21 mouse cellular contexts compared by ENCODE assay signal in genomic region chr2:114095348-114095747, GRCm38 (mm10). TPM values are rescaled to one million over a fixed set of nuclear protein-coding genes. Genes with fewer than 3 reads are reported as not detected.
DNase-seq lines count a peak whose midpoint lies in the region; ATAC-seq lines count a peak whose summit lies in the region.
"Had no signal": no experiment of that assay in that cellular context is flagged by ENCODE, and none has a peak within 500 bp of the region (broad histone marks: within the 10 kb centered on the region; RNA-seq: fewer than 3 reads in every experiment).

No protein-coding gene starts in this region.

- ATAC-seq in frontal cortex, adult (ENCODE audit: low TSS enrichment): peak; percentile 93
- ATAC-seq: activated CD4-positive, CD25-positive, alpha-beta regulatory T cell, adult 4 months; forebrain, embryonic 15.5 days; hindbrain, postnatal 0 days had no signal

- DNase-seq in frontal cortex, postnatal 10 days (ENCODE audit: low spot score in 2 of 2): no peak
- DNase-seq in left cerebral cortex, postnatal 14 days (ENCODE audit: low spot score in 2 of 2): peak; percentile 22 to 38
- DNase-seq in left cerebral cortex, postnatal 4 days: no peak
- peak; percentile 30 to 31 for DNase-seq in right cerebral cortex, adult 2 months (ENCODE audit: low spot score in 2 of 2)
- no peak for DNase-seq in right cerebral cortex, postnatal 4 days
- peak; percentile 67 for DNase-seq in telencephalon, adult 2 months (ENCODE audit: low read depth, low spot score)
- no peak for DNase-seq in testis, postnatal 14 days (ENCODE audit: low spot score)
- DNase-seq: adrenal gland, adult 8-10 months; adrenal gland, postnatal 25 days; cerebellum, adult 2 months; cerebellum, adult 9-11 months; cerebellum, postnatal 25 days; gastrocnemius, postnatal 10 days; gastrocnemius, postnatal 36 days; heart, postnatal 36 days had no signal

- intact Hi-C loops in left cerebral cortex, postnatal 14 days (cut with DNase I): loop anchor here (5.0 kb wide), 1 partner anchor 228 kb away; no protein-coding TSS in a partner anchor
- intact Hi-C loops in left cerebral cortex, postnatal 4 days (cut with DNase I): no loop called here

RNA-seq across cellular contexts. Expression of gene Actc1, which starts 42.0 kb away (rescaled TPM):
- total RNA-seq in left cerebral cortex, postnatal 14 days (2021): not detected
- not detected for total RNA-seq in left cerebral cortex, postnatal 4 days (2021)
- total RNA-seq: adrenal gland, adult 8-10 months; adrenal gland, postnatal 25 days; common myeloid progenitor, adult 5-6 weeks; granulocyte monocyte progenitor cell, adult 5-6 weeks had no signal

Comparison
In these comparisons a context has a peak if more than half of its experiments do, and no peak if none do; other contexts are left out.
1. DNase-seq: peak in left cerebral cortex, postnatal 14 days (2 of 2), right cerebral cortex, adult 2 months (2 of 2) and telencephalon, adult 2 months (single experiment); none in frontal cortex, postnatal 10 days (0 of 2), left cerebral cortex, postnatal 4 days (single experiment), right cerebral cortex, postnatal 4 days (single experiment) and testis, postnatal 14 days (single experiment).